Mouse (Mus musculus) lung, postnatal 0 days (tissue): ENCODE data around the gene Fyco1.

Source experiments
- CTCF ChIP-seq: IDR thresholded peaks from 2 replicates; pipeline ENCODE4 v1.5.1; 2016; ENCODE audit warnings: antibody characterized with exemption, mild to moderate bottlenecking
- EP300 ChIP-seq: IDR thresholded peaks from 2 replicates; pipeline ENCODE4 v1.6.1; 2016; ENCODE audit warnings: antibody characterized with exemption, mild to moderate bottlenecking, control low read depth

DNA sequence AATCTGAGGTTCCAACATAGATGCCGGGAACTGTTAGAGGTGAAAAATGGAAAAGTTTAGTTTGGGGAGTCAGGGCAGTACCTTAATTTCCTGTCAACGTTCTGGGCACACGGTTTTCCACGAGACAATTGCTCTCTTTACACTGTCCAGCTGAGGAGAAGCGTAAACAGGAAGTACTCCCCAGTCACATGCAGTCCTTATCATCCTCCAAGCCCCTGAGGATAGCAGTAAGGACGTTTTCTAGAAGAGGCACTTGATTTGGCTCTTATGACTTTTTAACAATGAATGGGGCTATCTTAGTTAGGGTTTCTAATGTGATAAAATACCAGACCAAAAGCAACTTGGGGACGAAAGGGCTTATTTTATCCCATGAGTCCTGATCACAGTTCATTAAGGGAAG is 43.1 kb downstream of the Fyco1 start:
- no peak for TF ChIP-seq CTCF
- TF ChIP-seq EP300 = no peak
